Mouse (Mus musculus) layer of hippocampus, adult 8-10 months (tissue): ENCODE measurements around the gene Kirrel. TPM values are rescaled to one million over a fixed set of nuclear protein-coding genes. Genes with fewer than 3 reads are reported as not detected.

ENCODE experiments used
- DNase-seq, 2 experiments: peaks; one replicate each; pipeline ENCODE4 v3.0.0; 2022; ENCODE audit warnings: low spot score in 2 of 2
- total RNA-seq, 4 experiments: library from RNA; stranded (reverse); gene quantifications; 2 replicates each; pipeline ENCODE4 v1.2.4; 2022

Gene Kirrel
- 1 to 10 TPM; 3.2 to 3.9 (median 3.5) TPM for total RNA-seq

DNA sequence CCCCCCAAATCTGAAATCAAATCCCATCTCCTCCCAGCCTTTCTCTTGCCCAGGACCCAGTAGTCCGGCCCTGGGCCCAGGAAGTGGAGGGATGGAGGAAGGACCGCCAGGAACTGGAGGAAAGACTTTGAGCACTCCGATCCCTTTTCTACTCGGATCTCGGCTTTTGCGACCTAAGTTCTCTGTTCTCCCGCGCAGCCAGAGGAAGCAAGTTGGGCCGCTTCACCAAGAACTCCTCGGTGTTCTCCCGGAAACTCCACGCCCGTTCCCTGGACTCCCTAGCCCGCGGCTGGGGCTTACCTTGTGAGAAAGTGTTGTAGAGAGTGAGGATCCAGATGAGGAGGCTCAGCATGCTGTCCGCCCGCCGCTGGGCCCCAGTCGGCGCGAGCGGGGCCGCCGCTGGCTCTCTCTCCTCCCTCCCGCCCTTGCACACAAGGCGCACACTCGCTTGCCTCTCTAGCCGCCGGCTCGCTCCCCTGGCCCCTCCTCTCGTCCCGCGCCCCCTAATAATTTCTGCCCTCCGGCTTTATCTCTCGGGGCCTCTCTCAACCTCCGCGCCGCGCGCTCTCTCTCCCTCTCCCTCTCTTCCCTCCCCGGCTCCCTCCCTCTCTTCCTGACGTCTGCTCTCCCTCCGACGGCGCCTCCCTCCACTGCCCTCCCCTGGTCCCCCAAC, at the start of gene Kirrel:
Kirrel (minus strand) TSS at position 652 of the 673 bp plus-strand sequence.
- no peak for DNase-seq

DNA sequence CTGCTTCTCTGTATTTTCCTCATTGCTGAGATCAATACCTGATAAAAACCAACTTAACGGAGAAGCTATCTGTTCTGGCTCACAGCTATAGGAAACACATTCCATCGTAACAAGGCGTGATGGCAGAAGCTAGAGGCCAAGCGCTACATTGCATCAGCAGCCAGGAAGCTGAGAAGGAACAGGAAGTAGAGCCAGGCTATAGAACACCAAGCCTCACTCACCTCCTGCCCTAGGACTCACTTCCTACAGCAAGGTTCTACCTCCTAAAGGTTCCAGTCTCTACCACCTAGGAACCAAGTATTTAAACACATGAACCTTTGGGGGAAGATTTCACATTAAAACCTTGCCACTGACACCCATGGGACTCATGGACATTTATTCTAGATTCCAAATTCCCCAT, 49.1 kb upstream of the Kirrel start:
- no peak for DNase-seq

DNA sequence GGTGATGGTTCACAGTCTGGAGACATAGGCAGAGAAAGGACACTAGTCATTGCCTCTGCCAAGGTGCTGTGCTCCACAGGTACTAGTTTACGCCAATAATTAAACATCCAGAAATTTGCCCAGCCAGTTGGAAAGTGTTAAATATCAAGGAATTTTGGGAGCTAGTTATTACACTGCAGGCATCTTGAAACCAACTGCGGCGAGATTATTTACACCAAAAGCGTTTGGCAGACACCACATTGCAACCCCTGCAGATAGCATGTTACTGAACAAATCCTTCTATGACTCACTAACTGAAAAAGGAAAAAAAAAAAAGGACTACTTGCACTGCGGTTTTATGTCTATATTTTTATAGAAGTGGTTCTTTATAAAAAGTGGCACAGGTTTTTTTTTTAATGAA, 47.8 kb upstream of the Kirrel start:
- no peak for DNase-seq

DNA sequence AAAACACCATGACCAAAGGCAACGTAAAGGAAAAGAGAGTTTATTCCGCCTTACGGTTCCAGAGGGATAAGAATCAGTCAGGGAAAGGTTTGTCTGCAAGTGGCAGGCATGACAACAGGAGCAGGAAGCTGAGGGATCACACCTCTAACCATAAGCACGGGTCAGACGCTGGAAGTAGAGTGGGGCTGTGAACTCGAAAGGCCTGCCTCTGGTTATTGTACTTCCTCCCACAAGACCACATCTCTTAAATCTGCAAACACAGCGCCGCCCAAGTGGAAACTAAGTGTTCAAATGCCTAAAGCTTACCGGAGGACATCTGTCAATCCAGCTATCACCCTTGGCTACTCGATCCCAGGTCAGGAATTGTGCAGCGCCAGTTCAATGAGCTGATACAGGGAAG, 40.6 kb upstream of the Kirrel start:
- DNase-seq: no peak

DNA sequence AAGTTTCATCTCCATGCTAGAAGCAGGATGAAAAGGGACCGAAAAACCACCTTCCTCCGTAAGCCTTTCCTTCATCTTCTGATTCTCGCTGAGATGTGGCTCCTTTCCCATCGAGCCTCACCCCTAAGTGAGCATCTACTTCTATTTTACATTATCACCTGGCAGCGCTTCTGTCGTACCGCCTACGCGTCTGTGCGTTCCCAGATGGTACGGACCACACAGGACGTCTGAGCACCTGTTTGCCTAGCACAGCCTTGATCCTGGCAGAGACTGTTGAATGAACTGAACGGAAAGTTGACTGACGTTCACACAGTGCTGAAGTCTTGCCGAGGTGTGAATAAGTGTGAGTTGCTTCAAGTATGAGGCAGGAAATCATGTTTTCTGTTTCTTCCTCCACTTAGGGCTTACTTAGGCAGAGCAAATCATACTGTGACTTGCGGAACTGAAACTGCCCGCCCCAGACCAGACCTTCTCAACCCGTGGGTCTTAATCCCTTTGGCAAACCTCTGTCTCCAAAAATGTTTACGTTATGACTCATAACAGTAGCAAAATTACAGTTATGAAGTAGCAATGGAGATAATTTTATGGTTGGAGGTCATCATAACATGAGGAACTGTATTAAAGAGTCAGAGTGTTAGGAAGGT, 39.8 kb upstream of the Kirrel start:
- DNase-seq: peak; percentile 7 to 33

DNA sequence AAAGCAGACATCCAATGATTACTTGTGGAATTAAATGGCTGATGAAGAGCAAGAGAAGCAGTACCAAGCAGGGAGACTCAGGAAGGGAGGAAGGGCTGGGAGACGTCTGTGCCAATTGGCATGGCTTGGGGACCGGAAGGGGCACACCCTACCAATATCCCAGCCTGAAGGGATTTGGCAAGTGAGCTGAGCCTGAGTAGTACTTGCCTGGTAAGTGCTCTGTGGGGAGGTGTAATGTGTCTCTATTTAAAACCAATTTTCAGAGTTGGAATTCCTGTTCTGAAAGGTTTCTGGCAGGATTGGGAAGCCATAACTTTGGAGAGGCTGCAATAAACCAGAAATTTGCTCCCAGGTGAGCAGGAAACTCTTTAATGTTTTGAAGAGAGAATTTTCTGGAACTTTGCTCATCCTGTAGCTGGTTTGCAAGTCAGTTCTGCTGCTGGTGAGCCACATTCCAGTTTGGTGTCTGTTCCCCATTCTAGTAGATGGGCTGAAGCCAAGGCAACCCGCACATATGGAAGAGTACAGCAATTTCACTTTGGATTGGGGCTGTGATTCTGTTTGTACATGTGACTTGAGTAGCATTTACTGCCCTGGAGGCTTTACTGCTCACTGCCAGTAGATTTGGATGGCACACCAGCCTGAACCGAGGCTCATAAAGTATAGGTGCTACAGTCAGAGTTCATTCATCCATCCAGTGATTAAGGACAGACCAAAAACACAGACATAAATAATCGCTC, 32.0 kb upstream of the Kirrel start:
- no peak for DNase-seq

DNA sequence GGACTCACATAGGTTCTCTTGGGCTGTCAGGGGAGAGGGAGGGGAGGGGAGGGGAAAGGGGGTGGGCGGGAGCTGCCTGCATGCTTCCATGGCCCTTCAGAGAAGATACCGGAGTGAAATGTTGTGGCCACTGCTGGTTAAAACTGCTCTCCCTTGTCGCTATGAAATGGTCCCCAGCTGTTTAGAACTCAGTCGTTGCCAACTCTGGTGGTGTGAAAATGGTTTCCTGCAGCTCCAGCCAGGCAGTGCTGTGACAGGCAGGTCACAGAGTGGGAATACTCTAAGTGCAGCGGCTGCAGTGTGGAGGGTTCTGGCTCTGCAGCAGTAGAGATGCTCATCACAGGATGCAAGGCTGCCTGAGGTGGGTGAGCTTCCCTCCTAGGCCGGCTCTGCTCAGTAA, 22.1 kb upstream of the Kirrel start:
- no peak for DNase-seq

DNA sequence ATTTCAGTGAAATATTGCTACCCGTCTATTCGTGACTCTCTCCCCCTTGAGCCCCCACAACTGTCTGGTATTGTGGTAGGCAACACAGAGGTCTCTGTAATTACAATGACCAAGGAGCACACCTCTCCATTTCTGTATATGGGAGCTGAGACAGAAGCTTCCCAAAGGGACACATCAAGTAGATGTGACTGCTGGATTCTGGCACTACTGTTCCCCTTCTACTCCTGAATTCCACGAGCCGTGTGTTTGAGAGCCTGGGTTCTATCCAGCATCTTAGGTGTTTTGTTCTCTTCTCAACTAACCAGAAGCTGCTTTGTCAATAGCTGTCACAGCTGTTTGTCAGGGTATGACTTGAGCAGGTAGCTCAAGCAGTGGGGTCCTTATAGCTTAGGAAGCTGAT, 20.5 kb upstream of the Kirrel start:
- no peak for DNase-seq

DNA sequence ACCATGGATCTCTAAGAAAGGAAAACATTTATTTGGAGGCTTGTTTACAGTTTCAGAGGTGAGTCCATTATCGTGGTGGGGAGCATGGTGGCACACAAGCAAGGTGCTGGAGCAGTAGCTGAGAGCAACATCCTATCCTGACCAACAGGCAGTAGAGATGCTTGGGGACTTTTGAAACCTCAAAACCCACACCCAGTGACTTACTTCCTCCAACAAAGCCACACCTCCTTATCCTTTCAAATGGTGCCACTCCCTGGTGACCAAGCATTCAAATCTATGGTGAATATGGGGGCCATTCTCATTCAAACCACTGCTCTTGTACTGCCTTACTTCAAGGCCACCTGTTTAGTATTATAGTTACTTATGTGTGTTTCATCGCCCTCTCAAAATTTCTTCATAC, 20.0 kb upstream of the Kirrel start:
- DNase-seq: no peak

DNA sequence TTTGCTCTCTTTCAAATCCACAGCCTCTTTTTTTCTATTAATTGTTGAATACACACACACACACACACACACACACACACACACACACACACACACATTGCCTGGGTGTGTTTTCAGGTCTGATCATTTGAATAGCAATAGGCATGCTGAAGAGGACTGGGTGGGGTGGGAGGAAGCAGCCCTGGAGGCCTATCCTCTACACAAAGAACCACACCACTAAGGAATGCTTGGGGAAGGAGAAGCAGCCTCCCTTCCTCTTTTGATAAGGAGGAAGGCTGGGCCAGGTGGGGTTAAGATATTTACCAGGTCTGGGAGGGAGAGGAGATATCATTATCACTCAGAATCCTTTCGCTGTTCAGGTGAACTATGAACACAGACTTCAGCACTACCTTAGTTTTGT, 19.2 kb upstream of the Kirrel start:
- DNase-seq: no peak

DNA sequence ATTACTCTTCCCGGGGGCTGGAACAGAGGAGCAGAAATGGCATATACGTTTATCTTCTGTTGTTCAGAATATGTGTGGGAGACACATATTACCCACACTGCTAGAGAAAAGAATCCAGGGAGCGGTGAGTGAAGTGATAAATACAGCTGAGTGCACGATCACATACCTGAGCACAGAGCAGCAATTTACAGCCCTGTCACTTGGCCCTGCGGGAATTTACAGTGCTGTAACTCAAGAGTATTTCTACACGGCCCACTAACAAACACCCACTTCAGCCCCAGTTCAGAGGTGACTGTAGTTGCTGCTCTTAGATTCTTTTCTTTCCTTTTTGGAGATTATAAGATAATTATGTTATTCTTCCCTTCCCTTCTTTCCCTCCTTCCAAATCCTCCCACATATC, 18.8 kb upstream of the Kirrel start:
- DNase-seq: no peak

DNA sequence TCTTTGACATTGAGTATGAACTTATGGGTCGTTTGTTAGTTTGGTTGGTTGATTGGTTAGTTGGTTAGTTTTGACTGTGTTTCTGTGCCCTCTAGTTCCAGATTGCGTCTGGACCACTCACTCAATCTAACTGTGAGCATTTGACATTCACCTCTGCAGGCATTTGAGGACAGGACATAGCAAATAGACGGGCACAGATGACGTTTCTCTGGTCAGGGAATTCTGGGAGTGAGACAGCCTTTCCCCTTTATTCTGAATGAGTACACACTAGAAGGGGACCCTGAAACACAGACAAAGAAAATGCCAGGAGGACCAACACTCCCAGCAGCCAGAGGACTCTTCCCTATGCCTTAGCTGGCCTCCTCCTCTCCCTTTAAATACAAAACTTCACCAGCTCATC, 2.1 kb upstream of the Kirrel start:
- no peak for DNase-seq

DNA sequence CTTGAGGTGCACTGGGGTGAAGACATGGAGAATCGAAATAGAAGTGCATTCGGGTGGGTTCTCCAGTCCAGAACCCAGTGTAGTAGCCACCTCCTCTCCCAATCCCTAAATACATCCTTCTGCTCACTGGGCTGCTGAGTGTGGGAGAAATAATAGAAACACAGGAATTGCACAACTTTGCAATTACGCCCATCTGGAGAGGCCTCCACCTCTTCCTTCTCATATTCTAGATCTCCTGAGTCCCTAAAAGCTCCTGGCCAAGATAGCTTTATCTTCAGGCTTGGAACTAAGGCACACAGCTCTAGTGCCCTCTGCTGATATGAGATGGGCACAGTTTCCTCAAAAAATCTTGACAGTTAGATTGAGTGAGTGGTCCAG, 880 bp upstream of the Kirrel start:
- DNase-seq: no peak

DNA sequence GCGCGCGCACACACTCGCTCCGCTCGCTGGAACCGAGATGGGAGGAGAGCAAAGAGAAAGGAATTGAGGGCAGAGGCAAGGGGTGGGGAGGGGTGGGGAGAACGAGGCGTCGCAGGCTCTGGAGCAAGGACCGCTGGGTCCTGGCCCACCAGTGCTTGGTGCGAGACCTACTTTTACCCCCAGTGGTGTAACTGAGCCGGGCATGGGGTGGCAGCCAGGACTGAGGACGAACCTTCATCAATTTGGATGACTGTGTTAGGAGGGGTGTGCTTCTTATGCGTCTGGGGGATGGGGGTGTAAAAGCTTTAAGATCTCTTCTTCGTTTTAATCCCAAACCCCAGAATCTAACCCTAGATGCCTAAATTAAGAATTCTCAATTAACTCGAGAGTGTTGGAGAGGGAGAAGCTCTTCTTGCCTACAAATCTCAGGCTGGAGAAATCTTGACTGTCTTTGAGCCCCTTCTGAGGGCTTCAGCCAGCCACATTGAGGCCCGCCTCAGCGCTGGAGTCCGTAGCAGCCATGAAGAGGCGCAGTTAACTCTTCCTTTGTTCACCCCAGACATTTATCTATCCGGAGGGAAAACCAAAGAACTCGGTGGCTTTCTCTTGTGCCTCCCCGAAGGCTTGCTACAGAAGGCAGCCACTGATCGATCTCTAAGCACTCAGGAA, 356 bp upstream of the Kirrel start:
- no peak for DNase-seq

DNA sequence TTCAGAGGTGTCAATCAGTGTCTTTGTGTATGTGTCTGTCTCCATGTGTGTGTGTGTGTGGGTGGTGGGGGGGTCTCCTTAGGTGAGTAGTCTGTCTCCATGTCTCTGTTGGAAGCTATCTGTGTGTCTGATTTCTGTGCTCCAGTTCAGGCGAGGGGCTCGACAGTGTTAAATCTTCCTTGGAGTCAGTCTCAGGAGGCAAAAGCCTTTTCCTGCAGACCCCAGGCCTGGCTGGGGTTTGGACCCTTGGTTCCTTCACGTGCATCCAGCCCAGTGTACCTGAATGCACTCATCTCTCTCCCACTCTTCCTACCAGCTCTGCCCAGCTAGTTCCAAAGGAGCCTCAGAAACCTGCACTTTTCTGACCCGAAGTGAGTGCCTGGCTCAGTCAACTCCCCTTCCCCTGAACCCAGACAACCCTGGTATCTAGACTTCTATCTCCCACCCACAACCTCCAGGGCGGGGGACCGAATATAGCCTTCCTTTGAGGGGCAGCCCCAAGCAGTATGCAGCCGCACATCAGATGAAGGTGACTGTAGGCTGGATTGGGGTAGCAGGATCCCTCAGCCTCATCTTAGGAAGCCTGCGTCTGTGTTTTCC, 961 bp downstream of the Kirrel start:
- DNase-seq: no peak

DNA sequence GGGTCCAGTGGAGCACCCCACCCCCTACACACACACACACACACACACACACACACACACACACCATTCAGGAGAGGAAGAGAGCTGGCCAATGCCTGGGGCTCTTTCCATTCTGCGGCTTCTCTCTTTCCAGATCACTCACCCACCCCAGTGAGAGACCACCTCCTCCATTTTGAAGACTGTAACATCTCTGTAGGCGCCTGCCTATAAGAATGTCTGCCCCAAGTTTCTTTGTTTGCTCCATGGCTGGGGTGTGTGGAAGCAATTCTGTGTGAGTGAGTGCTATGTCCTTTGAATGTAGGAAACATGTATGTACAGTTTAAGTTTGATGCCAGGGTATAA, 1.5 kb downstream of the Kirrel start:
- no peak for DNase-seq

DNA sequence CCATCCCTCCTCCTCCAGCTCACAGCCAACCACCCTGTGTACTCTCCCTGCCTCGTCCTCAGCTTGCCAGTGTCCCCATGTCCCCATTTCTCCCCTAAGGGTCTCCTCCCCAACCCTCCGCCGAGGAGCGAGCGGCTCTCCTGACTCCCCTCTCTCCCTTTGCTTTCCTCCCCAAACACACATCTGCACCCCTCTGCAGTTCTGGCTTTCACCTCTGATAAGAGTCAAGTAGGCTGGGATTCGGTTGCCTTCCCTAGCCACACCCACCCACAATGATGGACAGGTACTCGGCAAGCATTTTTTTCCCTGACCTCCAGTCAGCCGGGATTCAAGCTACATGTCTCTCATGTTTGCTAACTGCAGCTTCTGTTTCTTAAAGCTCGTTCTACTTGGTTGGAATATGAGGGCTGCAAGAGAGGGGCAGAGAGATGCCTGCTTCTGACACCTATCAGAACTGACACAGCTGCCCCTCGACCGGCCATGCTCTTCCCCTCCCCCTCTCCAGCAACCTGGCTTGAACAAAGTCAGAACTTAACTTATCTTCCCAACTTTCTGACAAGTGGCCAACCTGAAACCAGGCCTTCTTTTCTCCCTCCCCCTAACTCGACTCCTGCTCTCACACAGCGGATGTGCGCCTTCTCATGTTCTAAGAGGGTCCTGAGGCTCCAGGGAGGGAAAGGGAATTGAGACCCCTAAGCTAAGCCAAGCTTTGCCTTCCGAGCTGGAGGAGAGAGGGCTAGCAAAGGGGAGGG, 2.0 kb downstream of the Kirrel start:
- DNase-seq: no peak

DNA sequence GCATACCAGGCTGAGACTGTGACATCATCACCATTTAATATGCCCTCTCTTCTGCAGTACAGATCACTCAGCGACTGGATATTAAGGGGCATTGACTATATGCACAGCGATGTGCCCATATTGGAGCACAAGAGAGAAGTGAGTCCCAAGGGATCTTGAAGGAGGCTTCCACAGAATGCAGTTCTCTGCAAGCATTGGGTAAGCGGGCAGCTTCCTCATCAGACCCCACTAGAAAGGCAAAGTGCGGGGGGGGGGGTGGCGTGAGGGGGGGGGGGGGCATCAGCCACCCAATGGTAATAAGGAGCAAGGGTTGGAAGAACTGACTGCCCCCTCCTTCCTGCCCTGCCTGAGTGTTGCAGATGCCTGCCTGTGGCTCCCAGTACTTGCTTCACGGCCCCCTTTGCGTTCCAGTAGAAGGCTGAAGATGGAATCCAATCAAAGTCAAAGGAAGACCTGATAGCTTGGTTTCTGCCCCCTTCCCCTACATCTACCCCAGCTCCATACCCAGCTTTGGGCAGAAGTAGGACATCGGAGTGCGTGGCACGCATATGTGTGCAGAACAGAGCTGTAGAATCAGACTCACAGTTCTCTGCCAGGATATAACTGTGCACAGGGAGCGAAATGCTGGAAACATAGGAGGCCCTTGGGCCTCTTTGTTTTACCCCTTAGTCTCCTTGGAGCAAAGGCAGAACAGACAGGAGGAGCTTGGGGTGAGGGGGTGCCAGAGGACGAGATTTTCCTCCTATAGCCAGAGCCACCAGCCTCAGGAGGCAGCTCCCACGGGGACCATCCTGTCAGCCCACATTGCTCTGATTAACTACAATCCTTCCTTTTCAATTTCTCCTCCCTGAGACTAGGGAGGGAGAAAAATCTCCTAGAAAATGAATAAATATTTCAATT, 3.1 kb downstream of the Kirrel start:
- DNase-seq: no peak

DNA sequence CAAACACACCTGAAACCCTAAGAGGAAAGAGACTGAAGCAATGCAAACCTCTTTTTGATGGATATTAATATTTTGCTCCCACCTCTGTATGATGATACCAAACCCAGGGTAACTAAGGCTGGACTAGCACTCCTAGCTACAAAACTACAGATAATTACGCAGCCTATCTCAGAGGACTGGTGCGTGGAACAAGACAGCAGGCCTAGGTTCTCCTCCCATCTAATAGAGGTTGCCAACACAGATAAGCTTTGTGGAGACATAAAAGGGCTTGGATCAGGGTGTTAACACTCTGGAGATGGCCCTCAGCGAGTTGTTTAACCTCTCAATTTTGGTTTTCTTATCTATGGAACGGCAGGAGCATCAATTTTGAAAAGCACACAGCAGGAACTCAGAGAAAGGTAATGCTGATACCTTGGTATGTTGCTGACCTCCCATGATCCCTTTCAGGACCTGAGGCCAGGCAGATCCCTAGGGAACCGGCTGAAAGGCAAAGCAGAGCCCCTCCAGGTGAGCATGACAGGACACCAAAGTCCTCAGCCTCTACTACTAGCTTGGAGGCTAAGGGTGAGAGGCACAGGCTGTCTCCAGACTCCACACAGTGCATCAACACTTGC, 5.0 kb downstream of the Kirrel start:
- DNase-seq: no peak

DNA sequence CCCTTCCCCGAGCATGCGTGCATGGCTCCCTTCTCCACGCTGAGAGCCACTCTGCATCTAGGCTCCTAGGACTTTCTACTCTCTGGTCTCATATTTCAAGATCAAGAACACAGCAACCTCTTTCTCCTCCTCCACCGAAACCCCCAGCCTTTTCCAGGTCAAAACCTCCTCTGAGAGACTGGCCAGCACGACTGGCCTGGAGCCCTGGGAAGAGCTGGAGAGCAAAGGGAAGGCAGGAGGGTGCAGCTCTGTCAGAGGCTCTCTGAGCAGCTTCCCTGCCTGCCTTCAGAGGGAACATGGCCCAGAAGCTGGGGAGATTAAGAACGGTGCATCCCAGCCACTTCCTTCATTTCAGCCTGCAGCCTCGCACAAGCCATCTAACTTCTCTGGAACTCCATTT, 5.8 kb downstream of the Kirrel start:
- DNase-seq: no peak
